Mouse (Mus musculus): ENCODE data around the gene Fbxo2. TPM values are rescaled to one million over a fixed set of nuclear protein-coding genes. Genes with fewer than 3 reads are reported as not detected.

Fbxo2 gene
- total and polyA plus RNA-seq, 3 experiments = 0.30 to 5.9 TPM; not detected in 1

DNA sequence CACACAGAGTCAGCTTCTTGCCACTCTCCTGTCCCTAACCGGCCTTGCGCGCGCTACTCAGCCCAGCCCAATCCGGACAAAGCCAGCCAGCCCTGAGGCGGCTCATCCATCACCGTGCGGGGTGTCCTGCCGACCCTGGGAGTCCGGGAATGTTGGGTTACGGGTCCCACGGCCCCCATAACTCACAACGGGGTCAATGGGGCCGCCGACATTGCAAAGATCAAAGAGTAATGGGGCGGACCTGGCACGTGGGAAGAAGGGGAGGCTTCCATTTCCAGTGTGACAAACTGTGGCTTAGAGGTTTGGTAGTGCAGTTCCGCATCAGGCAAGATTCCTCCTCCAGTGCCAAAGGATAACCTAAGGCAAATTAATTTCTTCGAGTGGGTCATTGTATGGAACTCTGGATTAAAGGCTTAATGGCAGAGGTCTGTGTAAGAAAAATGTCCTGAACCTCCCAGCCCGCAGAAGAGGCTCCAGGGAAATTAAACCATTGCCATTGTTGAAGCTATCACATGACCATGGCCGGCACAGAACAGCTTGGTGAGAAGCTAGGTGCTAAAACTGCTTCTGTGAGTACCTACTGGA is 28.8 kb upstream of the Fbxo2 start:
- no peaks in the 10 kb centered on the region for H3K9me3 ChIP-seq (replicated peaks; ENCODE audit: low read length)
- H3K9ac ChIP-seq (ENCODE audit: insufficient read depth, low read depth) = no peak overlapping the region
- TF ChIP-seq EP300 (IDR thresholded peaks at IDR 0.05; ENCODE audit: low read length) (no peak), KAT2A (IDR thresholded peaks at IDR 0.05; ENCODE audit: insufficient replicate concordance, low read length) (no peak), MXI1 (IDR thresholded peaks at IDR 0.05; ENCODE audit: low read depth, low read length) (no peak), IRF4 (IDR thresholded peaks at IDR 0.05; ENCODE audit: low read depth, low read length) (no peak), ZC3H11A (IDR thresholded peaks at IDR 0.05; ENCODE audit: low read depth, low read length) (no peak), MAFK (IDR thresholded peaks at IDR 0.05; ENCODE audit: insufficient replicate concordance, low read length) (no peak), HCFC1 (IDR thresholded peaks at IDR 0.05; ENCODE audit: low read depth, low read length) (no peak), JUND (conservative IDR thresholded peaks at IDR 0.05; ENCODE audit: low read depth, low read length) (no peak), CHD2 (IDR thresholded peaks at IDR 0.05; ENCODE audit: low read length) (no peak), ELF1 (IDR thresholded peaks at IDR 0.05; ENCODE audit: low read depth, low read length) (no peak), TCF12 (IDR thresholded peaks at IDR 0.05; ENCODE audit: low read depth, low read length) (no peak), SIN3A (IDR thresholded peaks at IDR 0.05; ENCODE audit: low read length) (no peak), TBP (conservative IDR thresholded peaks at IDR 0.05; ENCODE audit: low read depth, low read length) (no peak), ZNF384 (IDR thresholded peaks at IDR 0.05; ENCODE audit: low read depth, low read length) (no peak), ETS1 (conservative IDR thresholded peaks at IDR 0.05; ENCODE audit: low read depth, low read length) (no peak), POLR2A (IDR thresholded peaks at IDR 0.05; ENCODE audit: low read depth, low read length) (no peak)
- no peaks in the 10 kb centered on the region for H3K36me3 ChIP-seq (replicated peaks in 1 of 2; ENCODE audit: control insufficient read depth in 1 of 2, insufficient read depth in 1 of 2, low read length in 1 of 2)
- in situ Hi-C loops (cut with MboI; ENCODE audit: low pct_ligation_motif_present, low pct_unique_long_range_greater_than_20kb, low sequenced_read_pairs) (no loop called here), dilution Hi-C loops (cut with MboI; ENCODE audit: extremely low pct_ligation_motif_present, extremely low pct_unique_long_range_greater_than_20kb, low sequenced_read_pairs) (no loop called here)
- DNase-seq (ENCODE audit: extremely low read depth) = no peak
- H3K27me3 ChIP-seq (replicated peaks) = peaks cover 79% of the 10 kb centered on the region
- H3K4me3 ChIP-seq (replicated peaks in 1 of 3; ENCODE audit: low read depth in 2 of 3, low read length in 2 of 3, poor library complexity in 1 of 3) = no peak overlapping the region
- H3K4me2 ChIP-seq (ENCODE audit: insufficient read depth, low read depth, poor library complexity, severe bottlenecking) = no peak overlapping the region
- no peak overlapping the region for H3K27ac ChIP-seq (ENCODE audit: insufficient read depth, low read depth)
- H3K4me1 ChIP-seq (ENCODE audit: control insufficient read depth in 1 of 2, insufficient read depth in 2 of 2) = peaks cover 0 to 6% of the 10 kb centered on the region in 2 experiments; a peak in 2 of 4 replicates
- no peaks in the 10 kb centered on the region for H3K79me2 ChIP-seq (replicated peaks; ENCODE audit: control insufficient read depth, extremely low read depth, insufficient read depth, poor library complexity, severe bottlenecking)

DNA sequence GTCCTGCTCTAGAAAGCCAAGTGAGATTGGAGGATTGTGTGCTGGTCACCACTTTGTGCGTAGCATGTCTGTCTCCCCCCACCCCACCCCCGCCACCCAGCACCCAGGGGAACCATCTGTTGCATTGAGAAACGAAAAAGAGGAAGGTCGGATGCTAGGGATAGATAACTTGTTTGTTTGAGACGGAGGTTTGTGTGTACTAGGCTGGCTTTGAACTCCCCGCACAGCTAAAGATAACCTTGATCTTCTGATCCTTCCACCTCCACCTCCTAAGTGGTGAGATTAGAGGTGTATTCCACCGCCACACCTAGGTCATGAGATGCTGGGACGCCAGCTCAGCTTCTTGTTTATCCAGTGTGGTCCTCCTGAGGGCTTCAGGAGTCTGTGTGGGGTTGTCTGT is 25.4 kb upstream of the Fbxo2 start:
- H3K4me2 ChIP-seq (ENCODE audit: insufficient read depth, low read depth, poor library complexity, severe bottlenecking) = no peak overlapping the region
- no peaks in the 10 kb centered on the region for H3K9me3 ChIP-seq (replicated peaks; ENCODE audit: low read length)
- no peak overlapping the region for H3K4me3 ChIP-seq (replicated peaks in 1 of 3; ENCODE audit: low read depth in 2 of 3, low read length in 2 of 3, poor library complexity in 1 of 3)
- H3K79me2 ChIP-seq (replicated peaks; ENCODE audit: control insufficient read depth, extremely low read depth, insufficient read depth, poor library complexity, severe bottlenecking) = no peaks in the 10 kb centered on the region
- H3K27me3 ChIP-seq (replicated peaks) = peaks cover 71% of the 10 kb centered on the region
- H3K36me3 ChIP-seq (replicated peaks in 1 of 2; ENCODE audit: control insufficient read depth in 1 of 2, insufficient read depth in 1 of 2, low read length in 1 of 2) = no peaks in the 10 kb centered on the region
- in situ Hi-C loops (cut with MboI; ENCODE audit: low pct_ligation_motif_present, low pct_unique_long_range_greater_than_20kb, low sequenced_read_pairs) = no loop called here
- H3K9ac ChIP-seq (ENCODE audit: insufficient read depth, low read depth) = no peak overlapping the region
- TF ChIP-seq BHLHE40 (IDR thresholded peaks at IDR 0.05; ENCODE audit: low read depth, low read length) (no peak), ETS1 (conservative IDR thresholded peaks at IDR 0.05; ENCODE audit: low read depth, low read length) (no peak)
- H3K27ac ChIP-seq (ENCODE audit: insufficient read depth, low read depth) = no peak overlapping the region
- dilution Hi-C loops (cut with MboI; ENCODE audit: extremely low pct_ligation_motif_present, extremely low pct_unique_long_range_greater_than_20kb, low sequenced_read_pairs) = no loop called here
- DNase-seq (ENCODE audit: extremely low read depth) = no peak
- peaks cover 6% of the 10 kb centered on the region in 2 experiments for H3K4me1 ChIP-seq (ENCODE audit: control insufficient read depth in 1 of 2, insufficient read depth in 2 of 2)
